Comparison of ENCODE assay signal across 14 mouse cellular contexts in genomic region chr10:126827941-126828593, GRCm38 (mm10).
A peak's percentile ranks its signal among the peaks of the same experiment; 100 is the strongest.
DNase-seq lines count a peak whose midpoint lies in the region; ATAC-seq lines count a peak whose summit lies in the region.
"Had no signal": no experiment of that assay in that cellular context is flagged by ENCODE, and none has a peak within 500 bp of the region (broad histone marks: within the 10 kb centered on the region; RNA-seq: fewer than 3 reads in every experiment).

No protein-coding gene starts in this region.

- DNase-seq in liver, embryonic 11.5 days (ENCODE audit: low spot score) = no peak
- DNase-seq in spleen, postnatal 4 days (ENCODE audit: low spot score in 2 of 2) = no peak
- no peak for DNase-seq in thymus, postnatal 36 days
- DNase-seq: cerebellum, adult 11-12 months; gastrocnemius, postnatal 36 days; heart, postnatal 14 days; kidney, postnatal 36 days; left cerebral cortex, postnatal 4 days; lung, postnatal 14 days; thymus, adult 18-20 months had no signal

- H3K27me3 ChIP-seq in liver, embryonic 12.5 days (replicated peaks) = no peaks in the 10 kb centered on the region
- H3K27me3 ChIP-seq in liver, embryonic 11.5 days (replicated peaks; ENCODE audit: control insufficient read depth, insufficient read depth, low read length) = no peaks in the 10 kb centered on the region
- no peaks in the 10 kb centered on the region for H3K27me3 ChIP-seq in forebrain, embryonic 12.5 days
- no peaks in the 10 kb centered on the region for H3K27me3 ChIP-seq in hindbrain, embryonic 12.5 days
- H3K27me3 ChIP-seq in neural tube, embryonic 12.5 days (replicated peaks) = no peaks in the 10 kb centered on the region

- H3K27ac ChIP-seq in liver, embryonic 12.5 days = no peak overlapping the region
- H3K27ac ChIP-seq in liver, embryonic 11.5 days (ENCODE audit: low read depth, low read length) = no peak overlapping the region
- peak overlapping the region; percentile 37 for H3K27ac ChIP-seq in forebrain, embryonic 12.5 days
- H3K27ac ChIP-seq in hindbrain, embryonic 12.5 days = peak overlapping the region; percentile 6; the same call in 1 of the 2 replicates
- H3K27ac ChIP-seq in neural tube, embryonic 12.5 days = no peak overlapping the region

- H3K9me3 ChIP-seq in liver, embryonic 12.5 days (replicated peaks) = no peaks in the 10 kb centered on the region
- no peaks in the 10 kb centered on the region for H3K9me3 ChIP-seq in liver, embryonic 11.5 days (ENCODE audit: control insufficient read depth, low read length)
- H3K9me3 ChIP-seq in forebrain, embryonic 12.5 days = no peaks in the 10 kb centered on the region
- no peaks in the 10 kb centered on the region for H3K9me3 ChIP-seq in hindbrain, embryonic 12.5 days (replicated peaks)
- no peaks in the 10 kb centered on the region for H3K9me3 ChIP-seq in neural tube, embryonic 12.5 days

- H3K4me2 ChIP-seq in liver, embryonic 12.5 days = no peak overlapping the region
- no peak overlapping the region for H3K4me2 ChIP-seq in liver, embryonic 11.5 days
- H3K4me2 ChIP-seq in forebrain, embryonic 12.5 days = no peak overlapping the region
- no peak overlapping the region for H3K4me2 ChIP-seq in hindbrain, embryonic 12.5 days (replicated peaks)
- H3K4me2 ChIP-seq in neural tube, embryonic 12.5 days (replicated peaks) = no peak overlapping the region

- H3K36me3 ChIP-seq in liver, embryonic 12.5 days = no peaks in the 10 kb centered on the region
- H3K36me3 ChIP-seq in liver, embryonic 11.5 days (ENCODE audit: control insufficient read depth, insufficient read depth, low read length) = no peaks in the 10 kb centered on the region
- H3K36me3 ChIP-seq in forebrain, embryonic 12.5 days (replicated peaks) = no peaks in the 10 kb centered on the region
- no peaks in the 10 kb centered on the region for H3K36me3 ChIP-seq in hindbrain, embryonic 12.5 days
- no peaks in the 10 kb centered on the region for H3K36me3 ChIP-seq in neural tube, embryonic 12.5 days

- H3K9ac ChIP-seq in liver, embryonic 12.5 days = no peak overlapping the region
- H3K9ac ChIP-seq in liver, embryonic 11.5 days (ENCODE audit: low read depth, low read length) = no peak overlapping the region
- no peak overlapping the region for H3K9ac ChIP-seq in forebrain, embryonic 12.5 days
- no peak overlapping the region for H3K9ac ChIP-seq in hindbrain, embryonic 12.5 days
- H3K9ac ChIP-seq in neural tube, embryonic 12.5 days = no peak overlapping the region

- H3K4me3 ChIP-seq in liver, embryonic 12.5 days = no peak overlapping the region
- H3K4me3 ChIP-seq in liver, embryonic 11.5 days (ENCODE audit: low read depth, low read length) = no peak overlapping the region
- no peak overlapping the region for H3K4me3 ChIP-seq in forebrain, embryonic 12.5 days (replicated peaks)
- H3K4me3 ChIP-seq in hindbrain, embryonic 12.5 days = no peak overlapping the region
- no peak overlapping the region for H3K4me3 ChIP-seq in neural tube, embryonic 12.5 days

- ATAC-seq in liver, embryonic 12.5 days = peak; percentile 61; the same call in 1 of the 2 replicates
- ATAC-seq in liver, embryonic 11.5 days (replicated peaks; ENCODE audit: low FRiP score) = no peak
- ATAC-seq in forebrain, embryonic 12.5 days (ENCODE audit: low FRiP score) = peak; percentile 82
- peak; percentile 88 for ATAC-seq in hindbrain, embryonic 12.5 days (ENCODE audit: low FRiP score)
- ATAC-seq in neural tube, embryonic 12.5 days (ENCODE audit: low FRiP score, low read depth) = peak; percentile 82

- no peaks in the 10 kb centered on the region for H3K4me1 ChIP-seq in liver, embryonic 12.5 days
- no peaks in the 10 kb centered on the region for H3K4me1 ChIP-seq in liver, embryonic 11.5 days (replicated peaks; ENCODE audit: control insufficient read depth, insufficient read depth, low read length)
- H3K4me1 ChIP-seq in forebrain, embryonic 12.5 days = peaks cover 11% of the 10 kb centered on the region
- H3K4me1 ChIP-seq in hindbrain, embryonic 12.5 days = peaks cover 8% of the 10 kb centered on the region
- H3K4me1 ChIP-seq in neural tube, embryonic 12.5 days = no peaks in the 10 kb centered on the region

- 59% methylated on average over 8 of the region's 8 CpGs for WGBS in liver, embryonic 12.5 days (ENCODE audit: insufficient replicate concordance)
- WGBS in liver, embryonic 11.5 days = 69% methylated on average over 8 of the region's 8 CpGs
- 38% methylated on average over 8 of the region's 8 CpGs for WGBS in forebrain, embryonic 12.5 days
- 42% methylated on average over 8 of the region's 8 CpGs for WGBS in hindbrain, embryonic 12.5 days
- 40% methylated on average over 8 of the region's 8 CpGs for WGBS in neural tube, embryonic 12.5 days

Comparison
In these comparisons a context has a peak if more than half of its experiments do, and no peak if none do; other contexts are left out.
1. H3K27ac ChIP-seq: peak in forebrain, embryonic 12.5 days (single experiment) and hindbrain, embryonic 12.5 days (single experiment); none in liver, embryonic 12.5 days (single experiment), liver, embryonic 11.5 days (single experiment) and neural tube, embryonic 12.5 days (single experiment).